Comparison of ENCODE assay signal across 15 mouse cellular contexts in genomic region chr5:33358467-33358866, GRCm38 (mm10). TPM values are rescaled to one million over a fixed set of nuclear protein-coding genes. Genes with fewer than 3 reads are reported as not detected.
DNase-seq lines count a peak whose midpoint lies in the region; TF ChIP-seq lines count a peak whose summit lies in the region.
"Had no signal": no experiment of that assay in that cellular context is flagged by ENCODE, and none has a peak within 500 bp of the region (broad histone marks: within the 10 kb centered on the region; RNA-seq: fewer than 3 reads in every experiment).

No protein-coding gene starts in this region.

- in situ Hi-C loops in CH12.LX (cut with MboI; ENCODE audit: low pct_ligation_motif_present, low pct_unique_long_range_greater_than_20kb, low sequenced_read_pairs) = loop anchor here (5.0 kb wide), 1 partner anchor 56 kb away; no protein-coding TSS in a partner anchor

- H3K4me3 ChIP-seq in CH12.LX (replicated peaks in 1 of 3; ENCODE audit: low read depth in 2 of 3, low read length in 2 of 3, poor library complexity in 1 of 3) = peak overlapping the region in 1 of 3 experiments; percentile 9
- H3K4me3 ChIP-seq: embryonic facial prominence, embryonic 15.5 days; kidney, embryonic 15.5 days; left cerebral cortex, adult 2 months; myocyte had no signal

- H3K4me2 ChIP-seq in CH12.LX (ENCODE audit: insufficient read depth, low read depth, poor library complexity, severe bottlenecking) = peak overlapping the region; percentile 37
- H3K4me2 ChIP-seq: embryonic facial prominence, embryonic 15.5 days; kidney, embryonic 15.5 days had no signal

- TF ChIP-seq CTCF in CH12.LX (conservative IDR thresholded peaks at IDR 0.05 in 1 of 2, IDR thresholded peaks at IDR 0.05 in 1 of 2; ENCODE audit: low read depth in 2 of 2, low read length in 2 of 2) = no peak

- H3K36me3 ChIP-seq in CH12.LX (replicated peaks in 1 of 2; ENCODE audit: control insufficient read depth in 1 of 2, insufficient read depth in 1 of 2, low read length in 1 of 2) = peaks cover 25 to 52% of the 10 kb centered on the region in 2 experiments

- H3K9ac ChIP-seq in CH12.LX (ENCODE audit: insufficient read depth, low read depth) = peak overlapping the region; percentile 47; the same call in 1 of the 2 replicates
- H3K9ac ChIP-seq: embryonic facial prominence, embryonic 15.5 days; kidney, embryonic 15.5 days; liver, embryonic 14.5 days had no signal

- DNase-seq in layer of hippocampus, adult 9-11 months = peak; percentile 23
- DNase-seq in layer of hippocampus, adult 8-10 months (ENCODE audit: low spot score in 2 of 2) = no peak
- DNase-seq in CH12.LX (ENCODE audit: extremely low read depth) = peak; percentile 76
- peak; percentile 34 for DNase-seq in adrenal gland, postnatal 14 days
- DNase-seq in lung, postnatal 4 days = peak; percentile 30 to 40
- DNase-seq in frontal cortex, postnatal 36 days (ENCODE audit: low spot score in 2 of 2) = no peak
- no peak for DNase-seq in urinary bladder, postnatal 25 days (ENCODE audit: low spot score)
- DNase-seq: cerebellum, postnatal 10 days; right cerebral cortex, adult 18-20 months; thymus, adult 2 months had no signal

- dilution Hi-C loops in CH12.LX (cut with MboI; ENCODE audit: extremely low pct_ligation_motif_present, extremely low pct_unique_long_range_greater_than_20kb, low sequenced_read_pairs) = no loop called here

- H3K27me3 ChIP-seq in CH12.LX (replicated peaks) = no peaks in the 10 kb centered on the region
- H3K27me3 ChIP-seq: embryonic facial prominence, embryonic 15.5 days; kidney, embryonic 15.5 days had no signal

- H3K4me1 ChIP-seq in CH12.LX (ENCODE audit: control insufficient read depth in 1 of 2, insufficient read depth in 2 of 2) = peaks cover 31 to 57% of the 10 kb centered on the region in 2 experiments
- H3K4me1 ChIP-seq: kidney, embryonic 15.5 days had no signal

- TF ChIP-seq EP300 in CH12.LX (IDR thresholded peaks at IDR 0.05; ENCODE audit: low read length) = peak; percentile 96

- 0 out of 2 replicates have a peak, but pooled peaks have one; percentile 34 for TF ChIP-seq POLR2A in CH12.LX (IDR thresholded peaks at IDR 0.05; ENCODE audit: low read depth, low read length)

- TF ChIP-seq RAD21 in CH12.LX (IDR thresholded peaks at IDR 0.05; ENCODE audit: low read depth, low read length) = no peak; the same call in none of the 2 replicates

- H3K9me3 ChIP-seq in CH12.LX (replicated peaks; ENCODE audit: low read length) = no peaks in the 10 kb centered on the region
- H3K9me3 ChIP-seq: embryonic facial prominence, embryonic 15.5 days; kidney, embryonic 15.5 days had no signal

- H3K27ac ChIP-seq in CH12.LX (ENCODE audit: insufficient read depth, low read depth) = peak overlapping the region; percentile 95
- H3K27ac ChIP-seq: embryonic facial prominence, embryonic 15.5 days; kidney, embryonic 15.5 days; left cerebral cortex, adult 2 months; liver, embryonic 14.5 days had no signal

- H3K79me2 ChIP-seq in CH12.LX (replicated peaks; ENCODE audit: control insufficient read depth, extremely low read depth, insufficient read depth, poor library complexity, severe bottlenecking) = peaks cover 31% of the 10 kb centered on the region

TF ChIP-seq in CH12.LX, 34 proteins besides CTCF, POLR2A, EP300 and RAD21:
- TF ChIP-seq E2F4 (IDR thresholded peaks at IDR 0.05; ENCODE audit: insufficient replicate concordance, low read depth, low read length) (no peak), RCOR1 (conservative IDR thresholded peaks at IDR 0.05; ENCODE audit: low read depth, low read length) (peak; percentile 91), MAFK (IDR thresholded peaks at IDR 0.05; ENCODE audit: insufficient replicate concordance, low read length) (0 out of 2 replicates have a peak, but pooled peaks have one; percentile 20), SIN3A (IDR thresholded peaks at IDR 0.05; ENCODE audit: low read length) (peak; percentile 91), HCFC1 (IDR thresholded peaks at IDR 0.05; ENCODE audit: low read depth, low read length) (no peak; the same call in 1 of the 2 replicates), JUN (IDR thresholded peaks at IDR 0.05; ENCODE audit: insufficient read depth, low read depth, low read length) (0 out of 2 replicates have a peak, but pooled peaks have one; percentile 1), TCF12 (IDR thresholded peaks at IDR 0.05; ENCODE audit: low read depth, low read length) (peak; percentile 59), SMC3 (IDR thresholded peaks at IDR 0.05; ENCODE audit: low read depth, low read length) (no peak; the same call in 1 of the 2 replicates), MYC (IDR thresholded peaks at IDR 0.05; ENCODE audit: low read depth, low read length) (peak; percentile 70), MXI1 (IDR thresholded peaks at IDR 0.05; ENCODE audit: low read depth, low read length) (peak; percentile 75), USF2 (conservative IDR thresholded peaks at IDR 0.05; ENCODE audit: low read depth, low read length) (no peak), ZMIZ1 (IDR thresholded peaks at IDR 0.05; ENCODE audit: low read depth, low read length) (peak; percentile 68), NELFE (IDR thresholded peaks at IDR 0.05; ENCODE audit: low read depth, low read length) (no peak), CHD1 (IDR thresholded peaks at IDR 0.05; ENCODE audit: low read depth, low read length) (peak; percentile 58; the same call in 1 of the 2 replicates), GABPA (IDR thresholded peaks at IDR 0.05; ENCODE audit: insufficient replicate concordance, low read depth, low read length) (no peak), MAX (IDR thresholded peaks at IDR 0.05; ENCODE audit: low read length) (peak; percentile 73), JUND (conservative IDR thresholded peaks at IDR 0.05; ENCODE audit: low read depth, low read length) (peak; percentile 47; the same call in 1 of the 2 replicates), POLR2AphosphoS2 (IDR thresholded peaks at IDR 0.05; ENCODE audit: low read depth, low read length) (no peak), ETS1 (conservative IDR thresholded peaks at IDR 0.05; ENCODE audit: low read depth, low read length) (peak; percentile 63), ZNF384 (IDR thresholded peaks at IDR 0.05; ENCODE audit: low read depth, low read length) (no peak), ZC3H11A (IDR thresholded peaks at IDR 0.05; ENCODE audit: low read depth, low read length) (no peak), UBTF (IDR thresholded peaks at IDR 0.05; ENCODE audit: low read depth, low read length) (no peak), IRF4 (IDR thresholded peaks at IDR 0.05; ENCODE audit: low read depth, low read length) (peak; percentile 96), ZKSCAN1 (IDR thresholded peaks at IDR 0.05; ENCODE audit: borderline replicate concordance, low read depth, low read length) (no peak), ELF1 (IDR thresholded peaks at IDR 0.05; ENCODE audit: low read depth, low read length) (peak; percentile 39; the same call in 1 of the 2 replicates), MEF2A (IDR thresholded peaks at IDR 0.05; ENCODE audit: borderline replicate concordance, low read depth, low read length) (peak; percentile 65), BHLHE40 (IDR thresholded peaks at IDR 0.05; ENCODE audit: low read depth, low read length) (peak; percentile 52), KAT2A (IDR thresholded peaks at IDR 0.05; ENCODE audit: insufficient replicate concordance, low read length) (no peak), CHD2 (IDR thresholded peaks at IDR 0.05; ENCODE audit: low read length) (peak; percentile 68; the same call in 1 of the 2 replicates), TBP (conservative IDR thresholded peaks at IDR 0.05; ENCODE audit: low read depth, low read length) (0 out of 2 replicates have a peak, but pooled peaks have one; percentile 47), NRF1 (IDR thresholded peaks at IDR 0.05; ENCODE audit: low read depth, low read length) (no peak), PAX5 (IDR thresholded peaks at IDR 0.05; ENCODE audit: low read length) (no peak), USF1 (IDR thresholded peaks at IDR 0.05; ENCODE audit: low read depth, low read length) (no peak), MAZ (IDR thresholded peaks at IDR 0.05; ENCODE audit: low read depth, low read length) (no peak)

RNA-seq across cellular contexts. Expression of gene Uvssa, which starts 19.9 kb away (rescaled TPM):
- 1 to 10 TPM; 7.0 to 9.7 (median 8.3) TPM for total RNA-seq in layer of hippocampus, adult 8-10 months (2022)
- 2.9 and 3.2 TPM in 2 replicates for total RNA-seq in CH12.LX (2012; rRNA removed)
- 2.5 and 2.6 TPM in 2 replicates for total RNA-seq in CH12.LX (2014; rRNA removed)
- 5.3 and 5.8 TPM in 2 replicates for polyA plus RNA-seq in CH12.LX (2012; ENCODE audit: insufficient read length, low read depth)
- 8.0 and 9.4 TPM in 2 replicates for total RNA-seq in adrenal gland, postnatal 14 days (2021)

RNA-seq across cellular contexts. Expression of gene Maea, which starts 23.2 kb away (rescaled TPM):
- 100 to 1,000 TPM in 2 of 4 experiments, 10 to 100 TPM in 2; 95.1 to 105 (median 98.5) TPM for total RNA-seq in layer of hippocampus, adult 8-10 months (2022)
- total RNA-seq in CH12.LX (2012; rRNA removed) (75.0 and 76.9 TPM in 2 replicates), CH12.LX (2014; rRNA removed) (75.5 and 91.4 TPM in 2 replicates)
- 94.2 and 96.2 TPM in 2 replicates for polyA plus RNA-seq in CH12.LX (2012; ENCODE audit: insufficient read length, low read depth)
- 88.2 and 94.6 TPM in 2 replicates for total RNA-seq in adrenal gland, postnatal 14 days (2021)

Comparison
In these comparisons a context has a peak if more than half of its experiments do, and no peak if none do; other contexts are left out.
1. DNase-seq: peak in layer of hippocampus, adult 9-11 months (single experiment), CH12.LX (single experiment), adrenal gland, postnatal 14 days (single experiment) and lung, postnatal 4 days (2 of 2); none in layer of hippocampus, adult 8-10 months (0 of 2), frontal cortex, postnatal 36 days (0 of 2) and urinary bladder, postnatal 25 days (single experiment).